Mouse (Mus musculus): ENCODE measurements around the gene Lmx1b.

Lmx1b gene

GRCm38 (mm10) chr2:33542696-33543428 lies 97.4 kb downstream of the Lmx1b start:
- peak; percentile 67 for DNase-seq

- no peak for DNase-seq
Measured at GRCm38 (mm10) chr2:33525274-33526055, 114.8 kb downstream of the Lmx1b start.

GRCm38 (mm10) chr2:33515856-33516255 lies 124.5 kb downstream of the Lmx1b start:
- no peak for DNase-seq

GRCm38 (mm10) chr2:33515431-33515830 lies 124.9 kb downstream of the Lmx1b start:
- DNase-seq = no peak

All from cerebellum, adult 11-12 months (tissue).